Mouse (Mus musculus) small intestine, adult 2 months (tissue): ENCODE measurements around the gene Phldb2. TPM values are rescaled to one million over a fixed set of nuclear protein-coding genes. Genes with fewer than 3 reads are reported as not detected.

Experiments
- H3K27ac ChIP-seq: fragments of 200-500 bp; 2 replicates; pipeline ENCODE4 v1.5.1; 2012; ENCODE audit warnings: low read depth, low read length, control low read depth, inconsistent platforms; ENCODE audit not compliant: insufficient read depth
- H3K27me3 ChIP-seq: fragments of 200-500 bp; 2 replicates; pipeline ENCODE4 v1.6.1; 2012; ENCODE audit warnings: mild to moderate bottlenecking, moderate library complexity, low read length, inconsistent platforms; ENCODE audit not compliant: control insufficient read depth, insufficient read depth
- H3K36me3 ChIP-seq: fragments of 200-500 bp; 2 replicates; pipeline ENCODE4 v1.6.1; 2012; ENCODE audit warnings: mild to moderate bottlenecking, low read length, control low read depth, inconsistent platforms; ENCODE audit not compliant: control insufficient read depth, insufficient read depth
- H3K4me1 ChIP-seq: fragments of 200-500 bp; 2 replicates; pipeline ENCODE4 v1.6.1; 2012; ENCODE audit warnings: low read length, inconsistent platforms, mixed read lengths; ENCODE audit not compliant: control insufficient read depth, insufficient read depth, insufficient read length
- H3K4me3 ChIP-seq: fragments of 200-500 bp; 2 replicates; pipeline ENCODE4 v1.5.1; 2012; ENCODE audit warnings: low read depth, mild to moderate bottlenecking, control low read depth, inconsistent platforms, low read length, moderate library complexity
- CTCF ChIP-seq: fragments of 200-500 bp; IDR thresholded peaks from 2 replicates; pipeline ENCODE4 v1.5.1; 2012; ENCODE audit warnings: low read depth, mild to moderate bottlenecking, control low read depth, inconsistent platforms, low read length, moderate library complexity, mixed read lengths; ENCODE audit not compliant: insufficient replicate concordance, insufficient read length; ENCODE audit errors: extremely low read depth
- POLR2A ChIP-seq: fragments of 200-500 bp; IDR thresholded peaks from 2 replicates; pipeline ENCODE4 v1.6.1; 2012; ENCODE audit warnings: low read depth, mild to moderate bottlenecking, control low read depth, inconsistent platforms, low read length, moderate library complexity
- WGBS: fragments of 180-500 bp; shearing (Covaris S2); methylation state at CpG from one replicate; pipeline ENCODE4 v1.1.7; 2018; 5-methylcytosine and 5-hydroxymethylcytosine counted together
- polyA plus RNA-seq: library from polyadenylated mRNA; depleted of rRNA; stranded (reverse); fragments of >200 nt; gene quantifications from 2 replicates; pipeline ENCODE4 v1.2.3, GENCODE M21; 2012

Gene Phldb2
- polyA plus RNA-seq, 1 experiment = 3.7 TPM

DNA sequence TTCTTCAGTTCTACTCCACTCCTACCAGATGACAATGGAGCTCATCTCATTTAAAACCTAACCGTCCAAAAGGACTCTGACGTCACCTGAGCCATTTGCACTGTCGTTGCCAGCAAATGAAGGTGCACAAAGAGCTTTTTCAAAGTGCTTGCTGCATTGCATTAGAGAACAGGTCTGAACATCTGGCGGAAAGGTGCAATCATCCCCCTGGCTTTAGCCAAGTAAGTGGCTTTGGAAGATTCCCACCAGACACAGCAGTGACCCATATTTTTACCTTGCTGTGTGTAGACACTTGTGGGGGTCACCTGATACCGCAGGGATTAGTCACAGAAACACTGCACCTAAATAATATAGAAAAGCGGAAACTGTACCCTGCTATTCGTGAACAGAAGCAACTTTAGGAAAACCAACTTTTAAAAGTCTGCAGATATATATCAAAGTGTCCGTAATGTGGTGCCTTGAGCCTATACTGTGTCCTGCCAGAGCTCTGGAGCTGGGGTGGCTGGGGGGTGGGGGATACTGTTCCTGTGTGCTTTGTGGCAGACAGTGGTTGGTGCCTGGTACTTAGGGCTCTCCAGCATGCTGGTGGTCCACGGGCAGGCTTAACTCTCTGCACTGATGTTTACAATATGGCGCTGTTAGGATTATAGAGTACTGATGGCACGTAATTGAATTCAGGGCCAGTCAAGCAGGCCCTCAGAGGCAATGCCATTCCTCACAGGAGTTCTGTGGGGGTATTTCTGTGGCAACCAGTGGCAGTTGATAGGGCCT lies 123.1 kb downstream of the Phldb2 start:
- Histone ChIP-seq H3K27ac (no peak overlapping the region), H3K36me3 (no peaks in the 10 kb centered on the region), H3K27me3 (no peaks in the 10 kb centered on the region), H3K4me3 (no peak overlapping the region), H3K4me1 (no peaks in the 10 kb centered on the region)
- 81% methylated on average over 11 of the region's 11 CpGs for WGBS
- TF ChIP-seq POLR2A (no peak), CTCF (no peak)

- WGBS = 88% methylated on average over 10 of the region's 10 CpGs
- peaks cover 1% of the 10 kb centered on the region; the same call in 1 of the 2 replicates for H3K36me3 ChIP-seq
Observed at GRCm38 (mm10) chr16:45825309-45825708, 128.1 kb downstream of the Phldb2 start.

DNA sequence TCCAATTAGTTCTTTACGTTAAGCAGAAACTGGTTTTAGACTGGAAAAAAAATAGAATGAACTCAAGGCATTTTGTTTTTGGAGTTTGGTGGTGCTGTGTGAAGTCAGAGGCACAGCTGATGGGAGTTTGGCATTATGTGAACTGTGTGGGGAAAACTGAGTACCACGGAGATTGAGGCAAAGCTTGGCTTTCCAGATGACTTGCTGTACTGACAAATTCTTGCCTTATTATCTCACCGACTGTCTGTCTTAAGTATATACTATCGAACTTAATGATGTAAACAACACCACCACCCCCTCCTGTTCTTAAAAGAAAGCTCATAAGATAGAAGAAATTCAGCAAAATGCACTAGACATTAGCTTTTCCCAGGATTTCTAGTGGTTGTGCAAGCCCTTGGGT lies 129.4 kb downstream of the Phldb2 start:
- no peaks in the 10 kb centered on the region for H3K27me3 ChIP-seq
- 79% methylated on average over 4 of the region's 4 CpGs for WGBS

More at GRCm38 (mm10) chr16:45825309-45825708, 128.1 kb downstream of the Phldb2 start:
- TF ChIP-seq POLR2A (no peak), CTCF (no peak)
- Histone ChIP-seq H3K27me3 (no peaks in the 10 kb centered on the region), H3K4me1 (no peaks in the 10 kb centered on the region), H3K4me3 (no peak overlapping the region), H3K27ac (no peak overlapping the region)

DNA sequence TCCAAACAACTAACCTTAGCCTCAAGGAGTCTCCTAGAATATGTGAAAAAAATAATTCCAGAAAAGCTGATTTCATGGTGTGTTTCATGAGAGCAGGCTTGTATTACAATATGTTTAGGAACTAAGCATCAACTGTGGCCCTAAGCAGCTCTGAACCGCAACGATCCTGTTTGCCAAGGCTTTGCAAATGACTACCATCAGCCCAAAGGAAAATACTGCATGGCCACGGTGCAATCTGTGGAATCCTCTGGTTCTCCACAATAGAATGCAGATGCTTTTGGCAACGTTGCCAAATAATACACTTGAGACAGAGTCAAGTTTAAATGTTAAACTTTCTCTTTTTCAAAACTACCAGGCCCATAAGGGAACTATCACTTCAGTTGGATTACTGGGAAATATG lies 133.5 kb downstream of the Phldb2 start:
- H3K4me3 ChIP-seq = no peak overlapping the region
- peaks cover 1% of the 10 kb centered on the region; the same call in 1 of the 2 replicates for H3K36me3 ChIP-seq
- TF ChIP-seq CTCF (no peak), POLR2A (no peak)
- WGBS = 82% methylated on average over 4 of the region's 4 CpGs
- H3K4me1 ChIP-seq = no peaks in the 10 kb centered on the region
- no peak overlapping the region for H3K27ac ChIP-seq
- no peaks in the 10 kb centered on the region for H3K27me3 ChIP-seq

More for the DNA sequence above, 129.4 kb downstream of the Phldb2 start:
- TF ChIP-seq CTCF (no peak), POLR2A (no peak)
- H3K4me3 ChIP-seq = no peak overlapping the region
- no peak overlapping the region for H3K27ac ChIP-seq
- no peaks in the 10 kb centered on the region for H3K4me1 ChIP-seq
- H3K36me3 ChIP-seq = peaks cover 1% of the 10 kb centered on the region; the same call in 1 of the 2 replicates

- no peak for TF ChIP-seq CTCF
- no peak for TF ChIP-seq POLR2A
- Histone ChIP-seq H3K36me3 (no peaks in the 10 kb centered on the region), H3K4me3 (no peak overlapping the region), H3K27ac (no peak overlapping the region), H3K27me3 (no peaks in the 10 kb centered on the region), H3K4me1 (no peaks in the 10 kb centered on the region)
- WGBS = 76% methylated on average over 3 of the region's 3 CpGs
Observed at GRCm38 (mm10) chr16:45817795-45818194, 135.6 kb downstream of the Phldb2 start.

- no peak for TF ChIP-seq POLR2A
- no peak for TF ChIP-seq CTCF
- H3K4me1 ChIP-seq = no peaks in the 10 kb centered on the region
- no peaks in the 10 kb centered on the region for H3K27me3 ChIP-seq
- no peak overlapping the region for H3K4me3 ChIP-seq
- no peaks in the 10 kb centered on the region for H3K36me3 ChIP-seq
- no peak overlapping the region for H3K27ac ChIP-seq
Observed at GRCm38 (mm10) chr16:45816670-45817069, 136.7 kb downstream of the Phldb2 start.

GRCm38 (mm10) chr16:45814611-45815010 lies 138.8 kb downstream of the Phldb2 start:
- WGBS = 90% methylated on average over 3 of the region's 3 CpGs
- no peaks in the 10 kb centered on the region for H3K36me3 ChIP-seq
- H3K27ac ChIP-seq = no peak overlapping the region
- H3K27me3 ChIP-seq = no peaks in the 10 kb centered on the region
- TF ChIP-seq CTCF (no peak), POLR2A (no peak)
- H3K4me1 ChIP-seq = peaks cover 8% of the 10 kb centered on the region; the same call in 1 of the 2 replicates
- H3K4me3 ChIP-seq = no peak overlapping the region
